Mouse (Mus musculus) neural tube, embryonic 15.5 days (tissue): ENCODE measurements around the gene Eps8. TPM values are rescaled to one million over a fixed set of nuclear protein-coding genes. Genes with fewer than 3 reads are reported as not detected.

Experiments
- ATAC-seq: fragments of 200-750 bp; cut with Nextera tagmentation; 2 replicates; pipeline ENCODE4 v1.8.0; 2017; ENCODE audit warnings: mild to moderate bottlenecking, moderate TSS enrichment, moderate library complexity; ENCODE audit not compliant: low FRiP score
- H3K27ac ChIP-seq: fragments of 300-500 bp; sonication (generic); replicated peaks from 2 replicates; pipeline ENCODE4 v1.5.1; 2015; ENCODE audit warnings: mild to moderate bottlenecking, inconsistent platforms
- H3K27me3 ChIP-seq: fragments of 300-500 bp; sonication (generic); replicated peaks from 2 replicates; pipeline ENCODE4 v1.6.1; 2015; ENCODE audit warnings: inconsistent platforms
- H3K36me3 ChIP-seq: fragments of 300-500 bp; sonication (generic); 2 replicates; pipeline ENCODE4 v1.6.1; 2015; ENCODE audit warnings: inconsistent platforms
- H3K4me1 ChIP-seq: fragments of 300-500 bp; sonication (generic); 2 replicates; pipeline ENCODE4 v1.6.1; 2015; ENCODE audit warnings: inconsistent platforms
- H3K4me2 ChIP-seq: fragments of 300-500 bp; sonication (generic); 2 replicates; pipeline ENCODE4 v1.6.1; 2015; ENCODE audit warnings: inconsistent platforms, mild to moderate bottlenecking, moderate library complexity
- H3K4me3 ChIP-seq: fragments of 300-500 bp; sonication (generic); replicated peaks from 2 replicates; pipeline ENCODE4 v1.5.1; 2015; ENCODE audit warnings: mild to moderate bottlenecking, inconsistent platforms
- H3K9ac ChIP-seq: fragments of 300-500 bp; sonication (generic); replicated peaks from 2 replicates; pipeline ENCODE4 v1.6.1; 2015; ENCODE audit warnings: mild to moderate bottlenecking, inconsistent platforms
- H3K9me3 ChIP-seq: fragments of 300-500 bp; sonication (generic); replicated peaks from 2 replicates; pipeline ENCODE4 v1.6.1; 2016; ENCODE audit warnings: inconsistent platforms
- WGBS: fragments of 180-500 bp; shearing (Covaris S2); methylation state at CpG from one replicate; pipeline ENCODE4 v1.1.7; 2015; ENCODE audit warnings: mixed read lengths; 5-methylcytosine and 5-hydroxymethylcytosine counted together
- polyA plus RNA-seq: library from polyadenylated mRNA; unstranded; fragments of >200 nt; fragmentation: Nextera tagmentation; extraction: Ambion mirVana; gene quantifications from 2 replicates; pipeline ENCODE4 v1.2.1, GENCODE M21; 2015

Eps8 gene
- polyA plus RNA-seq, 1 experiment from 2014 or later, result 22.5 TPM

DNA sequence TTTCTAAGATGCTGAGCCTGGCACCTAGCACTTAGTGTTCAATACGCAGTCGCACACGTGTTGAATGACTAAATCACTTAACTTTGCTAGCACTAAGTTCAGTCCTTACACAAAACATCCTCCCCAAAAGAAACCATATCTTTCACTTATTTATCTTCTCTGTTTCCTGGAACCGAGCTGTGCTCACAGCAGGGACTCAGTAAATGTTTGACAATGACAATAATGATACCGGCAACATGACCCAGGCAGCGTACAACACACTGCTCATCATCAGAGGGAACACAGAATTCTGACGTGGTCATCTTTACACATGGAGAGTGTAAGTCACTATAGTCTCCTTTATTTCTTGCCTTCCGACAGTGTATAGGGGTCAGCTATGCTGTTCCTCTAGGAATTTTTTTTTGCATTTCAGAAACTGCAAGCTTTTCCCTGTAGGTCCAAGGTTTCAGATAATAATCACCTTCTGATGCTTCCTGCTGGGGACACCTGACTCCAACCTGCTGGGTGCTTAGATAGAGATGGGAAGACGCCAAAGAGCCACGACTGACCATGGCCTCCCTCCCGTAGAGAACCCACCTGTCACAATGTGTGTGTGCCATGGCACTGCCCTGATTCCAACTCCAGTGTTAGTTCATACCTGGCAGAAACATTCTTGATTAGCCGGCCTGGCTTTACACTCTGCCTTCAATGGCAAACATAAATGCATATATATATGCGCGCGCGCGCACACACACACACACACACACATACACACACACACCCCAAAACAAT is 46.3 kb downstream of the Eps8 start:
- no peaks in the 10 kb centered on the region for H3K36me3 ChIP-seq
- no peak overlapping the region for H3K27ac ChIP-seq
- no peaks in the 10 kb centered on the region for H3K27me3 ChIP-seq
- H3K4me3 ChIP-seq, result no peak overlapping the region
- no peaks in the 10 kb centered on the region for H3K4me1 ChIP-seq
- no peak overlapping the region for H3K9ac ChIP-seq
- no peak for ATAC-seq
- no peaks in the 10 kb centered on the region for H3K9me3 ChIP-seq
- no peak overlapping the region for H3K4me2 ChIP-seq
- 90% methylated on average over 17 of the region's 17 CpGs for WGBS

GRCm38 (mm10) chr6:137606541-137606940 is 48.1 kb downstream of the Eps8 start:
- no peak overlapping the region for H3K4me3 ChIP-seq
- H3K9ac ChIP-seq, result no peak overlapping the region
- H3K36me3 ChIP-seq, result no peaks in the 10 kb centered on the region
- no peaks in the 10 kb centered on the region for H3K27me3 ChIP-seq
- no peak overlapping the region for H3K27ac ChIP-seq
- no peaks in the 10 kb centered on the region for H3K4me1 ChIP-seq
- 91% methylated on average over 7 of the region's 7 CpGs for WGBS
- H3K9me3 ChIP-seq, result no peaks in the 10 kb centered on the region
- no peak for ATAC-seq
- H3K4me2 ChIP-seq, result no peak overlapping the region

- H3K27ac ChIP-seq, result no peak overlapping the region
- no peaks in the 10 kb centered on the region for H3K4me1 ChIP-seq
- ATAC-seq, result no peak
- no peak overlapping the region for H3K4me3 ChIP-seq
- no peaks in the 10 kb centered on the region for H3K9me3 ChIP-seq
- no peak overlapping the region for H3K4me2 ChIP-seq
- no peak overlapping the region for H3K9ac ChIP-seq
- H3K27me3 ChIP-seq, result no peaks in the 10 kb centered on the region
- H3K36me3 ChIP-seq, result no peaks in the 10 kb centered on the region
- WGBS, result 81% methylated on average over 4 of the region's 4 CpGs
Observed at GRCm38 (mm10) chr6:137604417-137605248, 50.0 kb downstream of the Eps8 start.

DNA sequence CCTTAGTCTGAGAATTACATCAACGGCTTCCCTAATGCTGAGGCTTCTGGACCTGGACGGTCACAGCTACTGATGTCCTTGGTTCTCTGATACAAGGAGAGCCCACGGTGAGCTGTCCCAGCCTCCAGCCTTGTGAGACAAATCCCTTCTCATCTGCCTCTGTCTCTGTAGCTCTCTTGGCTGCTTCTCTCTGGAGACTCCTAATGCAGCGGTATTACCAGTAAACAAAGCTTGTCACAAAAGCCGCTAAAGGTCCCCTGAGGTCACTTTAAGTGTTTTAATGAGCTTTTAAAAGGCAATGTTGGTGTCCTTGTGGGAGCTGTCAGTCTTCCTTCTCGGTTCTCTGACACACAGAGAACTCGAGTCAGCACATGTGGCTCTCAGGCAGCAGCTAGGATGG is 56.4 kb downstream of the Eps8 start:
- H3K27me3 ChIP-seq, result no peaks in the 10 kb centered on the region
- H3K9me3 ChIP-seq, result no peaks in the 10 kb centered on the region
- no peaks in the 10 kb centered on the region for H3K4me1 ChIP-seq
- H3K4me2 ChIP-seq, result no peak overlapping the region
- ATAC-seq, result no peak
- no peak overlapping the region for H3K4me3 ChIP-seq
- H3K36me3 ChIP-seq, result no peaks in the 10 kb centered on the region
- WGBS, result 24% methylated on average over 7 of the region's 7 CpGs
- H3K27ac ChIP-seq, result no peak overlapping the region
- no peak overlapping the region for H3K9ac ChIP-seq

DNA sequence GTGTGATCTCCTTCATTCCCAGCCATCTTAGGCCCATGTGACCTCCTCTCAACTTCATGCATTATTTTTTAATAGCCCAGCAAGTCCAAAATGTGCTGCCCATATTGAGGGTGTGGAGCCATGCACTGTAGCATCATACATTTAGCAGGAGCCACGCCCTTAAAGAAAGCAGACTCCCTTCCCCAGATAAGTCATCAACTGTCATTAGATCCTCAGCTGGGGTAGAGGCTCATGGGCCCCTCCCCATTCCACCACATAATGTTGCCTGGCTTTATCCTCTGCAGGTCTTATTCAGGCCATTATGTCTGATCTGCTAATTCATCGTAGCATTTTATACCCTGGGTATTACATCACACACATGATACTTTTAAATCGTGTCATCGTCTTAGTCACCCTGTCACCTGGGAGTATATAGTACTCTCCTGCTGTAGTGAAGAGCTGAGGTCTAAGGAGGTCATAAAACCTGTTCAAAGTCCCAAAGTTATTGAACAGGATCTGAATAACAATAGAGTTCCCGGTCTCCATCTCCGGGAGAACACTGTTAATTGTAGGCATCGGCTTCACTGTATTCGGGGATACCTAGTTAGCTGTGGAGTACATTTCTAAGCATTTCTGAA is 57.1 kb downstream of the Eps8 start:
- Histone ChIP-seq H3K27ac (no peak overlapping the region), H3K4me2 (no peak overlapping the region), H3K27me3 (no peaks in the 10 kb centered on the region), H3K9me3 (no peaks in the 10 kb centered on the region), H3K9ac (no peak overlapping the region), H3K4me3 (no peak overlapping the region), H3K4me1 (no peaks in the 10 kb centered on the region), H3K36me3 (no peaks in the 10 kb centered on the region)
- 73% methylated on average over 8 of the region's 8 CpGs for WGBS
- peak; percentile 57; the same call in 1 of the 2 replicates for ATAC-seq

- Histone ChIP-seq H3K4me3 (no peak overlapping the region), H3K27ac (no peak overlapping the region), H3K9me3 (no peaks in the 10 kb centered on the region), H3K27me3 (no peaks in the 10 kb centered on the region), H3K4me2 (no peak overlapping the region), H3K36me3 (no peaks in the 10 kb centered on the region), H3K4me1 (no peaks in the 10 kb centered on the region), H3K9ac (no peak overlapping the region)
- 83% methylated on average over 10 of the region's 10 CpGs for WGBS
- ATAC-seq, result no peak
Observed at GRCm38 (mm10) chr6:137592582-137592981, 62.1 kb downstream of the Eps8 start.

- no peaks in the 10 kb centered on the region for H3K9me3 ChIP-seq
- H3K9ac ChIP-seq, result no peak overlapping the region
- no peaks in the 10 kb centered on the region for H3K36me3 ChIP-seq
- no peak overlapping the region for H3K4me3 ChIP-seq
- no peak for ATAC-seq
- no peaks in the 10 kb centered on the region for H3K27me3 ChIP-seq
- no peak overlapping the region for H3K4me2 ChIP-seq
- 92% methylated on average over 3 of the region's 3 CpGs for WGBS
- H3K27ac ChIP-seq, result no peak overlapping the region
- no peaks in the 10 kb centered on the region for H3K4me1 ChIP-seq
Observed at GRCm38 (mm10) chr6:137589245-137589618, 65.4 kb downstream of the Eps8 start.

- Histone ChIP-seq H3K4me2 (no peak overlapping the region), H3K9ac (no peak overlapping the region), H3K4me1 (no peaks in the 10 kb centered on the region), H3K27me3 (no peaks in the 10 kb centered on the region), H3K36me3 (no peaks in the 10 kb centered on the region), H3K9me3 (no peaks in the 10 kb centered on the region), H3K4me3 (no peak overlapping the region), H3K27ac (no peak overlapping the region)
- WGBS, result 88% methylated on average over 10 of the region's 10 CpGs
- no peak for ATAC-seq
Observed at GRCm38 (mm10) chr6:137588481-137589244, 66.0 kb downstream of the Eps8 start.

DNA sequence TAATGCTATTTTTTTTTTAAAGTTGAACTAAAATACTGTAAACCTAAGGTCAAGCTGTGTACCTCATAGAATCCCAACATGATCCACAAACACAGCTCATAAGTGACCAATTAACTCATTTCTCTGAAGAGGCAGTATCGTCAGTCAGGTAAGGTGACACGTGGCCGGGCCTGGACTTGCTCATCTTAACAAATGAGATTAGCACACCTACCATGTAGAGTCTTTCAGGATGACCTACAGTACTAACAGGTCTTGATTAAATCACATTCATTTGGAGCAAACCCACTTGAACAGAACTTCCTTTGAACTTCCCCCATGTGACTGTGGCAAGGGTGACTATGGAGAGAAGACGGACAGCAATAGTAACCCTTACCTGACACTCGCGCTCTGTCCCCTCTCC is 66.8 kb downstream of the Eps8 start:
- Histone ChIP-seq H3K9ac (no peak overlapping the region), H3K9me3 (no peaks in the 10 kb centered on the region), H3K27ac (no peak overlapping the region), H3K4me2 (no peak overlapping the region), H3K36me3 (no peaks in the 10 kb centered on the region), H3K4me1 (no peaks in the 10 kb centered on the region), H3K4me3 (no peak overlapping the region), H3K27me3 (no peaks in the 10 kb centered on the region)
- ATAC-seq, result no peak
- 89% methylated on average over 6 of the region's 6 CpGs for WGBS

DNA sequence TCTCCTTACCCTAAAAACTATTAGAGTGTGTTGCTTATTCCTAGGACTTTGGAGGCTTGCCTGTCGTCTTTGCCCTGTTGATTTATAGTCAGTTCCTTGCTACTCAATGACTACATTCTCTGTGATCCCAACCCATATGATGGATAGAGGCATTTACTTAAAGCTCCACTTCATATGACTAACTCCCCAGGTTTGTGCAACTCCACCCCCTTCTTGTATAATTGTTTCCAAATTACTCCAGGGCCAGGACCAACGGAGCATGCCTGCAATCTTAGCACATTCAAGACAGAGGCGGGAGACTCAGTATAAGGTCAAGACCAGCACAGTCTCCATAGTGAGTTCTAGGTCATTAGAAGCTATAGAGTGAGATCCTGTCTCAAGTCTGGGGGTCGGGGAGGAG is 69.4 kb downstream of the Eps8 start:
- H3K27me3 ChIP-seq, result no peaks in the 10 kb centered on the region
- H3K9ac ChIP-seq, result no peak overlapping the region
- no peak overlapping the region for H3K27ac ChIP-seq
- H3K4me1 ChIP-seq, result no peaks in the 10 kb centered on the region
- no peak overlapping the region for H3K4me3 ChIP-seq
- 65% methylated on average over 4 of the region's 4 CpGs for WGBS
- H3K9me3 ChIP-seq, result no peaks in the 10 kb centered on the region
- no peak for ATAC-seq
- no peaks in the 10 kb centered on the region for H3K36me3 ChIP-seq
- H3K4me2 ChIP-seq, result no peak overlapping the region

DNA sequence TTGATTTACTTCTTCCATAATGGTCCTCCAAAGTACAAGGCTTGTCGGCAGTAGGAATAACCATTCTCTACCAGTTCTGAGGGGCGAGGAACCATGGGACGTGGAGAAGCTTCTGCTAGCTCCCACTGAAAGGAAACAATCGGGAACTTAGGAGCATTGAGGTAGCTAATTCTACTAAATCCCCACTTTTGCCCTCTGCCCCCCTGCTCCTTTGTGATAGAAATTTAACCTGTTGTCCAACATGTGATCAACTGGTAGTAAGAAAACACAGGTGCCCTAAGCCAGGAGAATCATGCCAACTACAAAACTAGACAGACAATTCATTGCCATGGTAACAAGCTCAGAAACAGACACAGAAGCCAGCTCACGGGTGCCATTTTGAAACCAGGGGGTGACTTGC is 71.6 kb downstream of the Eps8 start:
- no peak overlapping the region for H3K4me2 ChIP-seq
- H3K27me3 ChIP-seq, result no peaks in the 10 kb centered on the region
- no peaks in the 10 kb centered on the region for H3K4me1 ChIP-seq
- H3K9me3 ChIP-seq, result no peaks in the 10 kb centered on the region
- no peaks in the 10 kb centered on the region for H3K36me3 ChIP-seq
- H3K4me3 ChIP-seq, result no peak overlapping the region
- H3K27ac ChIP-seq, result no peak overlapping the region
- H3K9ac ChIP-seq, result no peak overlapping the region
- ATAC-seq, result no peak
- WGBS, result 85% methylated on average over 5 of the region's 5 CpGs
